Mouse (Mus musculus) ovary, postnatal 36 days (tissue): ENCODE data around the gene Nek10.
"Not testable (repeated sequence)": the region's sequence is repeated elsewhere in the genome, so short reads cannot be mapped to it uniquely, and the experiment has no call there.

Source experiments
- DNase-seq: peaks from one replicate; pipeline ENCODE4 v3.0.0; 2022; ENCODE audit warnings: low spot score, mixed read lengths

Gene Nek10

DNA sequence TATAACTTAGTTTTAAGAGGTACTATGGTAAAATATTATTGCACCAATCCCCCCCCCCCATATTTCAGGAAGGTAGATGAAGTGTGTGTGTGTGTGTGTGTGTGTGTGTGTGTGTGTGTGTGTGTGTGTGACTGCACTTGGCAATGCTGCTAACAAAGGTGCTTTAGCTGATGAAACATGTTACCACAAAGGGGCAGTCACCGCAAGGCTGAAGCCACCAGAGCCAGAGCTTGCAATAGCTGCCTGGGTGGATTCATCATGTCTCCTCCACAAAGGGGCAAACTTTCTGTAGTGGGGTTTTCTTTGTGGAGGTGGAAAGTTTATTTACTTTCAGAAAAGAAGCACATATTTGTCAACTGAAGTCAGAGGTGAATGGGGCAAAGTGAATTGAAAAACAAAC lies 67.9 kb downstream of the Nek10 start:
- no peak for DNase-seq

- DNase-seq = no peak
These were observed 68.5 kb downstream of the Nek10 start for GRCm38 (mm10) chr14:14871700-14872099.

DNA sequence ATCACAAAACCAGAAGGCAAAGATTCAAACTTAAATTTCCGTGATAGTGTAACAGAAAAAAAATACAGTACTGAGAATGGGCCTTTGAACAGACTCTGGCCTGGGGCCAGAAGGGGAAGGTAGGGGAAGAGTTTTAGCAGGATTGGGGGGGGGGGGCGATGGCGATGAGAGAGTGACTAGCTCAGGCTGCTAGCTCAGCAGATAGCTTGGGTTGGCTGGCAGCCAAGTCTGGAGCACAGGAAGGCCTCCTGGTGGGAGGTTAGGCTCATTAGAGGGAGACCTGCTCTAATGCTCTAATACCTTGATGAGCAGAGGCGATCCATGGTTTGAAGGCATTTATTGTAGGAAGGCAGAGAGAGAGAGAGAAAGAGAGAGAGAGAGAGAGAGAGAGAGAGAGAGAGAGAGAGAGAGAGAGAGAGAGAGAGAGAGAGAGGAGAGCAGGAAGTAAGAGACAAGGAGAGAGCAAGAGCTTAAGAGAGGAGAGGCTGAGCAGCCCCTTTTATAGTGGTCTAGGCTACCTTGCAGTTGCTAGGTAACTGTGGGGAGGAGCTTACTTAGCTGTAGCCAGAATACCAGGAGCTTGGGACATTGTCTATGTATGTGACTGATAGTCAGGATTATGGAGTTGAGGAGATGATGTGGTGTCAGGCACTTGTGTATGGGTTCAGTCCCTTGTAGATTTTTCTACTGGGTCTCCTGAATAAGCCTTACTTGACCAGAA lies 90.9 kb downstream of the Nek10 start:
- peak; percentile 16 for DNase-seq

DNA sequence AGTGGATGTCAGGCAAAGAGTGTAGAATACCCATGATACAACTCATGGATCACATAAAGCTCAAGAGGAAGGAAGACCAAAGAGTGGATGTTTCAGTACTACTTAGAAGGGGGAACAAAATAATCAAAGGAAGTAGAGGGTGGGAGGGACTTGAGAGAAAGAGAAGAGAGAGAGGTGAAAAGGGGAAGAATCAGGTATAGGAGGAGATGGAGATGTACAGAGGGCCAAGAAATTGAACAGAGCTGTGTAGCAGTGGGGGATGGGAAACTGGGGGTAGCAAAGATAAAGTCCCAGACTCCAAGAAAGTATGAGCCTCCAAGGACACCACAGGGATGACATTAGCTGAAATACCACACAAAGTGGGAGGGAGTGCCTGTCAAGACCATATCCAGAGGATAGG lies 91.6 kb downstream of the Nek10 start:
- no peak for DNase-seq

GRCm38 (mm10) chr14:14895363-14895762 lies 92.1 kb downstream of the Nek10 start:
- no peak for DNase-seq

GRCm38 (mm10) chr14:14896399-14897136 lies 93.4 kb downstream of the Nek10 start:
- DNase-seq = no peak

DNA sequence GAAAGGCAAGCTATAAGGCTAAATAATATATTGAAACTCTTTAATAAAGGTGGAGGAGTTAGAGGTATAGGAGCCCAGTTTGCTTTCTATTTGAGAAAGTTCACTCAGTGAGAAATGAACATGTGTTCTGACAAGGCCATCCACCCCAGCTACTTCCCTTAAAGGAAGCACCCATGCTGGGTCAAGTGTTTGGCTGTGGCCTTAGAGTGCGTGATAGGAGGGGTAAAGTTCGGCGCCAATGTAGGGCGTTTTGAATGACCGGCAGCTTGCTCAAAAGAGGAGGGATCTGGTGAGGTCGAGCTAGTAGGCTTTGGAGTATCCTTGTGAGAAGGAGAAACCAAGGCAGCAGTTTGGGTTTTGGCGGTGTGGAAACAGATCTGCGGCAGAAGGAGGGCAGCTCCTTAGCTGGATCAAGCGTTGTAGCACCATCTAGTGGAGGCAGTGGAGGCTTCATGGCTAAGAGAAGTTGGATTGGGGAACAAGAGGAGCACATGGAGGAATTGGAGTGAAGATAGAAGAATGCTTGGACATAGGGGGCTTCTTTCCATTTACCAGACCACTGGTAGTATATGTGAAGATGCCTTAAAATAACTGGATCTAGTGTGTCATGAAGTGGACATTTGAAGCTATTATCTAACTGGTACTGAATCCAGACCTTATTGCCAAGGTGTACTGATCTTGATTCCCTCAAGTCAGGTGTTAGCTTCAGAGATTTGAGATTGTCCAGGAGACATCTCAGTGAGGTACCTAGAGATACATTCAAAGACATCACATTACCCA lies 101.7 kb downstream of the Nek10 start:
- DNase-seq = peak; percentile 41

DNA sequence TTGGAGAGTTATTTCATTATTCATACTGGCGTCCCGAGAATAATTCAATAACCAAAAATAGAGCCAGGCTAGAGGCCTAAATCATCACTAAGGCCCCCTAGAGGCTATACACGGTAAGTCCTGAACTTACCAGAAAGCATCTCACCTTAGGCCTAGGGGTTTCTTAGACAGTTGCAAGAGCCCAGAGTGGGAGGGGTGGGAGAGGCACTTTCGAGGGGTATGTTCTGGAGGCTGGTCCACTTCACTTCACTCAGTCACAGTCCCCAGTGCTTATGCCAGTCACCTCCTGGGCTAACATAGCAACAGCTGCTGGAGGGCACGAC lies 102.3 kb downstream of the Nek10 start:
- DNase-seq = no peak

- DNase-seq = no peak
These were observed 122.4 kb downstream of the Nek10 start for GRCm38 (mm10) chr14:14925615-14926014.

- no peak for DNase-seq
These were observed 124.3 kb downstream of the Nek10 start for GRCm38 (mm10) chr14:14927559-14927958.

- no peak for DNase-seq
These were observed 131.8 kb downstream of the Nek10 start for GRCm38 (mm10) chr14:14934977-14935376.

DNA sequence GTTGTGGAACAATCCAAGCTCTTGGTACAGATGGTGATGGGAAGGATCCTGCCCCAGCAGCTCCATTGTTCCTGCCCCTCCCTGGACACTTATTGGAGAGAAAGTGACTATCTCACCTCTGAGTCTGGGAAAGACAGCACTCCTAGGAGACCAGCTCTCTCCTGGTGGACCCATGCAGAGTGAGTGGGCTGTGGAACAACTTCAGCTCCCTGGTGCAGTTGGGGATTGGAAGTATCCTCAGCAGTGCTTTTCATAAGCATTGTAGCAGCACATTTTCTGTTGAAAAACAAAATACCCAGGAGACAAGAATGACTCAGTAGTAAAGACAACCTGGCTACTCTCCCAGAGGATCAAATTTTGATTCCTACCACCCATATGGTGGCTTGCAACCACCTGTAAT lies 142.7 kb downstream of the Nek10 start:
- no peak for DNase-seq

DNA sequence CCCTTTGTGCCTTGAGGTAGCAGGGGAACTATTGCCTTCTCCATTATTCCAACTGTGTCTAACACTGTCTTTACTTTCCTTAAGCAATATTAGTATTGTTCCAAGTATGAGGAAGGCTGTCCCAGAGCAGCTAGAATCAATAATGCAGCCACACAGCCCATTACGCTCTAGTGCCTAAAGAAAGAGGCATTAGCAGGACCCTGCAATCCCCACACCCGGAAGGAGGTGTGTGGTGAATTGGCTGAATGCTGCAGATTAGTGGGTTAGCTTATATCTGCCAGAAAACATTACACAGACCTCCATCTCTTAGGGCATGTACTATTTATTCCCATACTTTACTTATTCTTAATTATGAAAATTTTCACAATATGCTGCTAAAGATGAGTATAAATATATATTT lies 145.8 kb downstream of the Nek10 start:
- DNase-seq = no peak

DNA sequence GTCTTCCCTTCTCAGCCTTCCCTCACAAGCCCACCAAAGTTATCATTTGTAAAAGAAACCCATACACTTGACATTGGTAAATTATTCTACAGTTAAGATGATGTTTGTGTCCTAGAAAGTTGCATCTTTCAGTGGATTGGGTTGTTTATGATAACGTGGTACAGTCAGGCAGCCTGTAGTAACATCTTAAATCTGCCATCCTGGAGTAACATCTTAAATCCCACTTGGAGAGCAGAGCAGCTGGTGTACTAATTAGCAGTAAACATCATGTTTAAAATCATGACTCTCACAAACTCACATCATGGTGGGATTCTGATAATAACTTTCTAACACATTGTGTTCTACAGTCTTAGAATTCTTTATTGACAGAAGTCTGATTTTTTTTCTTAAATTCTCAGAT lies 148.6 kb downstream of the Nek10 start:
- DNase-seq = no peak

GRCm38 (mm10) chr14:14959780-14960440 lies 156.7 kb downstream of the Nek10 start:
- DNase-seq = no peak

DNA sequence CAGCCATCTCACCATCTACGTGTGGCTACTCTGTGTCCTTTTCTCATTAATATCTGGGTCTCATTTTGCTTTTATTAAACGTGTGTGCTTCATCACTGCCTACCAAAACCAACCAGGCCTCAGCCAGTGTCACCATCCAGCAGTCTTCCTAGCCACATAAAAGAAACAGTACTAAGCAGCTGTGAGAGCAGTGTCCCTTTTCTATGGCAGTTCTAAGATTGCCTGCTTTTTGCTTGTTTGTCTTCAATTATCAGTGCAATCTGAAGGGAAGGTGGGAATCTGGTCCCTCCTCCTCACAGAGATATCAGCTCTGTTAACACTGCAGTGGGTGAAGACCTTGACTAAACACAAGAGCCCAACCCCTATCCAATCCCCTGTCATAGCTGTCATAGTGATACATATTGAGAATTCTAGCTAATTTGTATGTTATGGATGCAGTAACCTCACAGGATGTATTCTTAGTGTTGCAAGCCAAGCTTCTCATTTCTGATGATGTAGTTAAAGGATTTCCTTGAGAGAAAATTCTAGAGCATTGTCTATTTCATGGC lies 157.3 kb downstream of the Nek10 start:
- DNase-seq = no peak

DNA sequence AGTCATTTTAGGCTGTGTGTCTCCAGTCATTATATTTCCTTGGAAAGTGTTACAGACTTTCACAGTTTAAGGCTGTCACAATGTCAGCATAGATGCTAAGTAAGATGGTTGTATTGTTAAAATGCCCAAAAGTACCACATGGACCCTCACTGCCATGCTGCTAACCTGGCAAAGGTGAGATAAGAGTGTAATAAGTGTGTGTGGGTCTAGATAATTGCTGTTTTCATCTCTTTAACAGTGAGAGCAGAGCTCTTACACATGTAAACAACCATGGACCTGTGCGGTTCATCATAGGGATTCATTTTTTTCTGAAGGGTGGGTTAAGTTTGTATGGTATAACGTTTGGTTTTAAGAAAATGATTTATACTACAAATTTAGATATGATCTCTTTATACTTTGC lies 167.4 kb downstream of the Nek10 start:
- DNase-seq = no peak

- no peak for DNase-seq
These were observed 167.8 kb downstream of the Nek10 start for GRCm38 (mm10) chr14:14971056-14971455.

GRCm38 (mm10) chr14:14974156-14974555 lies 170.9 kb downstream of the Nek10 start:
- no peak for DNase-seq

- DNase-seq = not testable (repeated sequence)
These were observed 180.9 kb downstream of the Nek10 start for GRCm38 (mm10) chr14:14984106-14984505.

GRCm38 (mm10) chr14:14984710-14985647 lies 181.8 kb downstream of the Nek10 start:
- peak; percentile 62 for DNase-seq
